Mouse (Mus musculus): ENCODE data around the gene Olfr1137. TPM values are rescaled to one million over a fixed set of nuclear protein-coding genes. Genes with fewer than 3 reads are reported as not detected.

Olfr1137 gene
- not detected in 2 replicates for polyA plus RNA-seq (2011; ENCODE audit: insufficient read length, low read depth, missing spikeins)

- H3K27ac ChIP-seq (ENCODE audit: insufficient read depth, low read length), result no peak within 1 kb of the TSS
- no peak for TF ChIP-seq CTCF (IDR thresholded peaks at IDR 0.05; ENCODE audit: borderline replicate concordance, insufficient read depth, low read length)
- TF ChIP-seq POLR2A (IDR thresholded peaks at IDR 0.05; ENCODE audit: low read depth, low read length), result no peak
- no peak within 1 kb of the TSS for H3K4me3 ChIP-seq (ENCODE audit: insufficient read depth, low read length)
- no peaks in the 10 kb centered on the region for H3K4me1 ChIP-seq (ENCODE audit: control insufficient read depth, insufficient read depth, low read length)
Measured at GRCm38 (mm10) chr2:87713079-87713478, at the start of gene Olfr1137. Gene Olfr1137 (minus strand): TSS chr2:87713179.

GRCm38 (mm10) chr2:87753891-87754290 lies 40.9 kb upstream of the Olfr1137 start, which contains the start of gene Olfr1141:
Gene Olfr1141 (minus strand): TSS chr2:87753991.
- no peak for TF ChIP-seq CTCF (IDR thresholded peaks at IDR 0.05; ENCODE audit: borderline replicate concordance, insufficient read depth, low read length)
- no peak for TF ChIP-seq POLR2A (IDR thresholded peaks at IDR 0.05; ENCODE audit: low read depth, low read length)
- no peak within 1 kb of the TSS for H3K27ac ChIP-seq (ENCODE audit: insufficient read depth, low read length)
- no peak within 1 kb of the TSS for H3K4me3 ChIP-seq (ENCODE audit: insufficient read depth, low read length)
- no peaks in the 10 kb centered on the region for H3K4me1 ChIP-seq (ENCODE audit: control insufficient read depth, insufficient read depth, low read length)

GRCm38 (mm10) chr2:87743452-87743851 lies 30.5 kb upstream of the Olfr1137 start, which contains the start of gene Olfr1140:
Gene Olfr1140 (plus strand): TSS chr2:87743752.
- no peak within 1 kb of the TSS for H3K4me3 ChIP-seq (ENCODE audit: insufficient read depth, low read length)
- TF ChIP-seq POLR2A (IDR thresholded peaks at IDR 0.05; ENCODE audit: low read depth, low read length), result no peak
- no peak for TF ChIP-seq CTCF (IDR thresholded peaks at IDR 0.05; ENCODE audit: borderline replicate concordance, insufficient read depth, low read length)
- H3K4me1 ChIP-seq (ENCODE audit: control insufficient read depth, insufficient read depth, low read length), result no peaks in the 10 kb centered on the region
- no peak within 1 kb of the TSS for H3K27ac ChIP-seq (ENCODE audit: insufficient read depth, low read length)

- TF ChIP-seq POLR2A (IDR thresholded peaks at IDR 0.05; ENCODE audit: low read depth, low read length), result no peak
- no peak for TF ChIP-seq CTCF (IDR thresholded peaks at IDR 0.05; ENCODE audit: borderline replicate concordance, insufficient read depth, low read length)
- H3K4me3 ChIP-seq (ENCODE audit: insufficient read depth, low read length), result no peak within 1 kb of the TSS
- no peak within 1 kb of the TSS for H3K27ac ChIP-seq (ENCODE audit: insufficient read depth, low read length)
- no peaks in the 10 kb centered on the region for H3K4me1 ChIP-seq (ENCODE audit: control insufficient read depth, insufficient read depth, low read length)
Measured at GRCm38 (mm10) chr2:87739878-87740277, 26.9 kb upstream of the Olfr1137 start, which contains the start of gene Olfr1138. Gene Olfr1138 (minus strand): TSS chr2:87739978.

GRCm38 (mm10) chr2:87693847-87694246 lies 19.1 kb downstream of the Olfr1137 start, which contains the start of gene Olfr1136:
Gene Olfr1136 (minus strand): TSS chr2:87693947.
- no peaks in the 10 kb centered on the region for H3K4me1 ChIP-seq (ENCODE audit: control insufficient read depth, insufficient read depth, low read length)
- no peak within 1 kb of the TSS for H3K4me3 ChIP-seq (ENCODE audit: insufficient read depth, low read length)
- no peak for TF ChIP-seq POLR2A (IDR thresholded peaks at IDR 0.05; ENCODE audit: low read depth, low read length)
- no peak for TF ChIP-seq CTCF (IDR thresholded peaks at IDR 0.05; ENCODE audit: borderline replicate concordance, insufficient read depth, low read length)
- no peak within 1 kb of the TSS for H3K27ac ChIP-seq (ENCODE audit: insufficient read depth, low read length)

- Histone ChIP-seq H3K27ac (ENCODE audit: insufficient read depth, low read length) (no peak within 1 kb of the TSS), H3K4me1 (ENCODE audit: control insufficient read depth, insufficient read depth, low read length) (no peaks in the 10 kb centered on the region), H3K4me3 (ENCODE audit: insufficient read depth, low read length) (no peak within 1 kb of the TSS)
- TF ChIP-seq CTCF (IDR thresholded peaks at IDR 0.05; ENCODE audit: borderline replicate concordance, insufficient read depth, low read length) (no peak), POLR2A (IDR thresholded peaks at IDR 0.05; ENCODE audit: low read depth, low read length) (no peak)
Measured at GRCm38 (mm10) chr2:87673564-87673963, 39.4 kb downstream of the Olfr1137 start, which contains the start of gene Olfr1135. Gene Olfr1135 (minus strand): TSS chr2:87673664.

Other genes with a start within 250 kb of the Olfr1137 start
- gene Pramel7, start 216.1 kb downstream of the Olfr1137 start, polyA plus RNA-seq (2011; ENCODE audit: insufficient read length, low read depth, missing spikeins), result not detected in 2 replicates
- gene Pramel6, start 206.6 kb downstream of the Olfr1137 start, polyA plus RNA-seq (2011; ENCODE audit: insufficient read length, low read depth, missing spikeins), result not detected in 2 replicates
- not detected in 2 replicates for gene Olfr153, start 181.4 kb downstream of the Olfr1137 start, polyA plus RNA-seq (2011; ENCODE audit: insufficient read length, low read depth, missing spikeins)
- not detected in 2 replicates for gene Olfr1128, start 167.6 kb downstream of the Olfr1137 start, polyA plus RNA-seq (2011; ENCODE audit: insufficient read length, low read depth, missing spikeins)
- not detected in 2 replicates for gene Olfr1129, start 139.3 kb downstream of the Olfr1137 start, polyA plus RNA-seq (2011; ENCODE audit: insufficient read length, low read depth, missing spikeins)
- gene Olfr1130, start 107.0 kb downstream of the Olfr1137 start, polyA plus RNA-seq (2011; ENCODE audit: insufficient read length, low read depth, missing spikeins), result not detected in 2 replicates
- gene Olfr1131, start 86.1 kb downstream of the Olfr1137 start, polyA plus RNA-seq (2011; ENCODE audit: insufficient read length, low read depth, missing spikeins), result not detected in 2 replicates
- gene Olfr1132, start 75.6 kb downstream of the Olfr1137 start, polyA plus RNA-seq (2011; ENCODE audit: insufficient read length, low read depth, missing spikeins), result not detected in 2 replicates
- gene Olfr1133, start 65.8 kb downstream of the Olfr1137 start, polyA plus RNA-seq (2011; ENCODE audit: insufficient read length, low read depth, missing spikeins), result not detected in 2 replicates
- gene Olfr1134, start 54.7 kb downstream of the Olfr1137 start, polyA plus RNA-seq (2011; ENCODE audit: insufficient read length, low read depth, missing spikeins), result not detected in 2 replicates
- gene Olfr1135, start 39.5 kb downstream of the Olfr1137 start, polyA plus RNA-seq (2011; ENCODE audit: insufficient read length, low read depth, missing spikeins), result not detected in 2 replicates
- gene Olfr1136, start 19.2 kb downstream of the Olfr1137 start, polyA plus RNA-seq (2011; ENCODE audit: insufficient read length, low read depth, missing spikeins), result not detected in 2 replicates
- not detected in 2 replicates for gene Olfr1138, start 26.8 kb upstream of the Olfr1137 start, polyA plus RNA-seq (2011; ENCODE audit: insufficient read length, low read depth, missing spikeins)
- gene Olfr1140, start 30.6 kb upstream of the Olfr1137 start, polyA plus RNA-seq (2011; ENCODE audit: insufficient read length, low read depth, missing spikeins), result not detected in 2 replicates
- not detected in 2 replicates for gene Olfr1141, start 40.8 kb upstream of the Olfr1137 start, polyA plus RNA-seq (2011; ENCODE audit: insufficient read length, low read depth, missing spikeins)
- gene Olfr152, start 66.3 kb upstream of the Olfr1137 start, polyA plus RNA-seq (2011; ENCODE audit: insufficient read length, low read depth, missing spikeins), result not detected in 2 replicates
- gene Olfr1143, start 87.4 kb upstream of the Olfr1137 start, polyA plus RNA-seq (2011; ENCODE audit: insufficient read length, low read depth, missing spikeins), result not detected in 2 replicates
- gene Olfr1145, start 96.6 kb upstream of the Olfr1137 start, polyA plus RNA-seq (2011; ENCODE audit: insufficient read length, low read depth, missing spikeins), result not detected in 2 replicates
- not detected in 2 replicates for gene Olfr1148, start 117.4 kb upstream of the Olfr1137 start, polyA plus RNA-seq (2011; ENCODE audit: insufficient read length, low read depth, missing spikeins)
- gene Olfr1150-ps1, start 130.8 kb upstream of the Olfr1137 start, polyA plus RNA-seq (2011; ENCODE audit: insufficient read length, low read depth, missing spikeins), result not detected in 2 replicates
- not detected in 2 replicates for gene Olfr1151, start 142.7 kb upstream of the Olfr1137 start, polyA plus RNA-seq (2011; ENCODE audit: insufficient read length, low read depth, missing spikeins)
- gene Olfr1152, start 153.3 kb upstream of the Olfr1137 start, polyA plus RNA-seq (2011; ENCODE audit: insufficient read length, low read depth, missing spikeins), result 0.09 TPM in 1 of 2 replicates, not detected in the other
- not detected in 2 replicates for gene Olfr1153, start 181.8 kb upstream of the Olfr1137 start, polyA plus RNA-seq (2011; ENCODE audit: insufficient read length, low read depth, missing spikeins)
- not detected in 2 replicates for gene Olfr1154, start 192.0 kb upstream of the Olfr1137 start, polyA plus RNA-seq (2011; ENCODE audit: insufficient read length, low read depth, missing spikeins)
- gene Olfr1155, start 232.0 kb upstream of the Olfr1137 start, polyA plus RNA-seq (2011; ENCODE audit: insufficient read length, low read depth, missing spikeins), result not detected in 2 replicates
- gene Olfr1156, start 239.9 kb upstream of the Olfr1137 start, polyA plus RNA-seq (2011; ENCODE audit: insufficient read length, low read depth, missing spikeins), result not detected in 2 replicates